Mouse (Mus musculus): ENCODE measurements around the gene Rhbdd2. TPM values are rescaled to one million over a fixed set of nuclear protein-coding genes. Genes with fewer than 3 reads are reported as not detected.
A peak's percentile ranks its signal among the peaks of the same experiment; 100 is the strongest.

The Rhbdd2 gene
- total RNA-seq, 1 experiment: 15.7 TPM

DNA sequence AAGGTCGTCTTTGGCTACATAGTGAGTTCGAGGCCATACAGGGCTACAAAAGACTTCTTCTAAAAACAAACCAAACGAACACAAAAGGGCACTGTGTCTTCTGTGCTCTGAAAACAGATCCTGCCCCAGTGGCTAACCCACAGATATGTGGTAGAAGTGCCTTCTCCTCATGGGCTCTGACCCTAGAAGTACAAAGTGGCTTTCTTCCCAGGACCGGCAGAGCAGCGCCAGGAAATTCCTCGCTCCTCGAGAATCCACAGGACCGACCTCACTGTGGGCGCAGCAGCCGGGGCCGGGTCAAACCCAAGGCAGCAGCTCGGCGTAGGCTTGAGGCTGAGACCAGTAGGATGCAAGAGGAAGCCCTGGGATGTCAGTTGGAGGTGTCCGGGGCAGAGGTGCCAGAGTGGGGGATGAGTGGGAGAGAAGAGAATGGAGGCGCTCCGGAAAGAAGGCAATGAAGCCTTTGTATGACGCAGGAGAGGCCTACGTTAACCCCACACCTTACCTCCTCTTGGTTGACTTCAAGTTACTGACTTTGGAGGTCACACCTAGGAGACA lies 9.3 kb upstream of the Rhbdd2 start:
- H3K27ac ChIP-seq (ENCODE audit: insufficient read depth, low read depth, low read length, poor library complexity, severe bottlenecking): no peak overlapping the region
- no peaks in the 10 kb centered on the region for H3K36me3 ChIP-seq (ENCODE audit: control insufficient read depth, insufficient read depth, low read length, poor library complexity, severe bottlenecking)
- DNase-seq (ENCODE audit: low read depth, low spot score): no peak
- TF ChIP-seq ZC3H11A (IDR thresholded peaks at IDR 0.05; ENCODE audit: borderline replicate concordance, low read depth, low read length): no peak
- TF ChIP-seq ZNF384 (IDR thresholded peaks at IDR 0.05; ENCODE audit: low read depth, low read length): no peak
- no peak for TF ChIP-seq CHD2 (IDR thresholded peaks at IDR 0.05; ENCODE audit: low read depth, low read length)
- TF ChIP-seq HCFC1 (IDR thresholded peaks at IDR 0.05; ENCODE audit: borderline replicate concordance, insufficient read depth, low read length): no peak
- TF ChIP-seq MAFK (IDR thresholded peaks at IDR 0.05; ENCODE audit: insufficient read depth, low read depth, low read length): no peak
- peaks cover 0 to 3% of the 10 kb centered on the region in 2 experiments; a peak in 1 of 4 replicates for H3K4me1 ChIP-seq (ENCODE audit: control insufficient read depth in 2 of 2, insufficient read depth in 2 of 2, low read length in 2 of 2, poor library complexity in 1 of 2)
- in situ Hi-C loops (cut with MboI; ENCODE audit: low sequenced_read_pairs in 2 of 2, unreplicated experiment in 2 of 2): loop anchor here in 1 of 2 experiments (25.0 kb wide), 1 partner anchor 211 kb away; no protein-coding TSS in a partner anchor
- H3K4me3 ChIP-seq (ENCODE audit: insufficient read depth in 1 of 2, low read depth in 1 of 2, low read length in 2 of 2, poor library complexity in 1 of 2, severe bottlenecking in 1 of 2): no peak overlapping the region
- no peaks in the 10 kb centered on the region for H3K9me3 ChIP-seq (ENCODE audit: control insufficient read depth, insufficient read depth, low read depth, low read length)
- H3K9ac ChIP-seq (ENCODE audit: insufficient read depth, low read depth, low read length, poor library complexity, severe bottlenecking): peak overlapping the region; percentile 29; the same call in 1 of the 2 replicates

DNA sequence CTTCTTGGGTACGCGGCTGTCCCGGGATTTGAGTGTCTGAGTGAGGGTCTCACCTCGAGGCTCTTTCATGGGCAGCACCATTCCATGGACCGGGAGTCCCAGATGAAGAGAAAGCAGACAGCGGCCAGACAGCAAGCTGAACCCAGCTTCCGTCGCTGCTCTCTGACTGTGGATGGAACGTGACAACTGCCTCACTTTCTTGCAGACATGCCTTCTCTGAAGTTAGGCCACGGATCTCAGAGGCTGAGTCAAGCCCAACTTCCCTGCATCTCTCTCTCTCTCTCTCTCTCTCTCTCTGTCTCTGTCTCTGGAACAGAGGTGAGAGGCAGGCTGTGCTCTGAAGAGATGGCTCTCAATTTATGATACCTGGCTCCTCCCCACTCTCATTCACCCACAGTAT lies 3.5 kb upstream of the Rhbdd2 start:
- no peak for DNase-seq (ENCODE audit: low read depth, low spot score)
- in situ Hi-C loops (cut with MboI; ENCODE audit: low sequenced_read_pairs in 2 of 2, unreplicated experiment in 2 of 2): no loop called here
- TF ChIP-seq CHD2 (IDR thresholded peaks at IDR 0.05; ENCODE audit: low read depth, low read length) (no peak), ZC3H11A (IDR thresholded peaks at IDR 0.05; ENCODE audit: borderline replicate concordance, low read depth, low read length) (no peak), HCFC1 (IDR thresholded peaks at IDR 0.05; ENCODE audit: borderline replicate concordance, insufficient read depth, low read length) (no peak), MAFK (IDR thresholded peaks at IDR 0.05; ENCODE audit: insufficient read depth, low read depth, low read length) (no peak), ZNF384 (IDR thresholded peaks at IDR 0.05; ENCODE audit: low read depth, low read length) (no peak)
- Histone ChIP-seq H3K9ac (ENCODE audit: insufficient read depth, low read depth, low read length, poor library complexity, severe bottlenecking) (0 out of 2 replicates have a peak overlapping the region, but pooled peaks have one; percentile 27), H3K27ac (ENCODE audit: insufficient read depth, low read depth, low read length, poor library complexity, severe bottlenecking) (no peak overlapping the region; the same call in 1 of the 2 replicates), H3K4me3 (ENCODE audit: insufficient read depth in 1 of 2, low read depth in 1 of 2, low read length in 2 of 2, poor library complexity in 1 of 2, severe bottlenecking in 1 of 2) (peak overlapping the region in 1 of 2 experiments; percentile 28; a peak in 1 of 4 replicates), H3K9me3 (ENCODE audit: control insufficient read depth, insufficient read depth, low read depth, low read length) (no peaks in the 10 kb centered on the region), H3K36me3 (ENCODE audit: control insufficient read depth, insufficient read depth, low read length, poor library complexity, severe bottlenecking) (no peaks in the 10 kb centered on the region), H3K4me1 (ENCODE audit: control insufficient read depth in 2 of 2, insufficient read depth in 2 of 2, low read length in 2 of 2, poor library complexity in 1 of 2) (peaks cover 5% of the 10 kb centered on the region in 2 experiments; a peak in 2 of 4 replicates)

DNA sequence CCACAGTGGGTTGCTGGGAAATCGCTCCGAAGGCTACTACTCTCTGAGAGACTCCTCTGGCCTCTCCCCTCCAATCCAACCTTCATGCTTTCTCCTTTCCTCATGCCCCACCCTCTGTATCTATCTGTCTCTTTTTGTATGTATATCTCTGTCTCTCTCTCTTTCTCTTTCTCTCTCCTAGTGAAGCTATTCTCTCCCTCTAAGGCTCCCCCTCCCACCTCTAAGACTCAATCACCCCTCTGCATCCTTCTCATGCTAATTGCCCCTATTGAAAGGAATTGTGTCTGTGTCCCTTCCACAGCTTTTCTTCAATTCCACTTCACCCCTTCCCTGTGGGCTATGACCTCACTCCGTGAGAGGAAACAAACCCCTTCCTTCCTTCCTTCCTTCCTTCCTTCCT lies 3.0 kb upstream of the Rhbdd2 start:
- H3K27ac ChIP-seq (ENCODE audit: insufficient read depth, low read depth, low read length, poor library complexity, severe bottlenecking): no peak overlapping the region; the same call in 1 of the 2 replicates
- no peak overlapping the region for H3K9ac ChIP-seq (ENCODE audit: insufficient read depth, low read depth, low read length, poor library complexity, severe bottlenecking)
- DNase-seq (ENCODE audit: low read depth, low spot score): no peak
- H3K36me3 ChIP-seq (ENCODE audit: control insufficient read depth, insufficient read depth, low read length, poor library complexity, severe bottlenecking): no peaks in the 10 kb centered on the region
- no peak overlapping the region for H3K4me3 ChIP-seq (ENCODE audit: insufficient read depth in 1 of 2, low read depth in 1 of 2, low read length in 2 of 2, poor library complexity in 1 of 2, severe bottlenecking in 1 of 2)
- H3K4me1 ChIP-seq (ENCODE audit: control insufficient read depth in 2 of 2, insufficient read depth in 2 of 2, low read length in 2 of 2, poor library complexity in 1 of 2): peaks cover 5% of the 10 kb centered on the region in 2 experiments; a peak in 2 of 4 replicates
- TF ChIP-seq ZC3H11A (IDR thresholded peaks at IDR 0.05; ENCODE audit: borderline replicate concordance, low read depth, low read length) (no peak), ZNF384 (IDR thresholded peaks at IDR 0.05; ENCODE audit: low read depth, low read length) (no peak), MAFK (IDR thresholded peaks at IDR 0.05; ENCODE audit: insufficient read depth, low read depth, low read length) (no peak), HCFC1 (IDR thresholded peaks at IDR 0.05; ENCODE audit: borderline replicate concordance, insufficient read depth, low read length) (no peak), CHD2 (IDR thresholded peaks at IDR 0.05; ENCODE audit: low read depth, low read length) (no peak)
- in situ Hi-C loops (cut with MboI; ENCODE audit: low sequenced_read_pairs in 2 of 2, unreplicated experiment in 2 of 2): no loop called here
- H3K9me3 ChIP-seq (ENCODE audit: control insufficient read depth, insufficient read depth, low read depth, low read length): no peaks in the 10 kb centered on the region

DNA sequence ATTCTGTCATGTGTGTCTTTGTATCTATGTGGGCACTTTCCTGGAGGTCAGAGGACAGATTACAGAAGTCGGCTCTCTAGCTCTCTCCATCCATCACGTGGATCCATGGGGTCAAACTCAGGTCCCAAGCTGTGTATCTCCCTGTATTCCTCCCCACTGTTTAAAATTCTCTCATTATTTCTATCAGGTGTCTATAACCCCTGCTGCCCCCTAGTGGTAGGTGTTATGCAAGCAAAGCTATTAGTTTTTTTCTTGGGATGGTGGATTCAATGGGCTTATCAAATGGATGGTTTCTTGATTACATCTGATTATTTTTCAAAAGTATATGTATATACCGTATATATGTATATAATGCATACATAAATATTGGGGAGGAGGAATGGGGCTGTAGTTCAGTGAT lies 1.8 kb upstream of the Rhbdd2 start:
- no peak for DNase-seq (ENCODE audit: low read depth, low spot score)
- peaks cover 3% of the 10 kb centered on the region; the same call in 1 of the 2 replicates for H3K36me3 ChIP-seq (ENCODE audit: control insufficient read depth, insufficient read depth, low read length, poor library complexity, severe bottlenecking)
- in situ Hi-C loops (cut with MboI; ENCODE audit: low sequenced_read_pairs in 2 of 2, unreplicated experiment in 2 of 2): no loop called here

More for the DNA sequence above, 1.8 kb upstream of the Rhbdd2 start:
- no peak overlapping the region for H3K27ac ChIP-seq (ENCODE audit: insufficient read depth, low read depth, low read length, poor library complexity, severe bottlenecking)
- no peak overlapping the region for H3K4me3 ChIP-seq (ENCODE audit: insufficient read depth in 1 of 2, low read depth in 1 of 2, low read length in 2 of 2, poor library complexity in 1 of 2, severe bottlenecking in 1 of 2)
- no peak overlapping the region for H3K9ac ChIP-seq (ENCODE audit: insufficient read depth, low read depth, low read length, poor library complexity, severe bottlenecking)
- no peak for TF ChIP-seq CHD2 (IDR thresholded peaks at IDR 0.05; ENCODE audit: low read depth, low read length)
- peak; percentile 75; the same call in 1 of the 2 replicates for TF ChIP-seq ZNF384 (IDR thresholded peaks at IDR 0.05; ENCODE audit: low read depth, low read length)
- H3K9me3 ChIP-seq (ENCODE audit: control insufficient read depth, insufficient read depth, low read depth, low read length): no peaks in the 10 kb centered on the region
- H3K4me1 ChIP-seq (ENCODE audit: control insufficient read depth in 2 of 2, insufficient read depth in 2 of 2, low read length in 2 of 2, poor library complexity in 1 of 2): peaks cover 5 to 7% of the 10 kb centered on the region in 2 experiments; a peak in 3 of 4 replicates

Measured in ES-E14 (cell line).